Mouse (Mus musculus): ENCODE results near the gene Fads6.

- TF ChIP-seq POLR2A (IDR thresholded peaks at IDR 0.05; ENCODE audit: low read depth, low read length) (no peak), CTCF (IDR thresholded peaks at IDR 0.05; ENCODE audit: extremely low read depth, insufficient read length, insufficient replicate concordance, low read depth, low read length) (no peak)
Measured at GRCm38 (mm10) chr11:115250405-115251090, 46.9 kb downstream of the Fads6 start.

Data from small intestine, adult 2 months (tissue).